Mouse (Mus musculus): ENCODE data around the gene Rnf180.

DNA sequence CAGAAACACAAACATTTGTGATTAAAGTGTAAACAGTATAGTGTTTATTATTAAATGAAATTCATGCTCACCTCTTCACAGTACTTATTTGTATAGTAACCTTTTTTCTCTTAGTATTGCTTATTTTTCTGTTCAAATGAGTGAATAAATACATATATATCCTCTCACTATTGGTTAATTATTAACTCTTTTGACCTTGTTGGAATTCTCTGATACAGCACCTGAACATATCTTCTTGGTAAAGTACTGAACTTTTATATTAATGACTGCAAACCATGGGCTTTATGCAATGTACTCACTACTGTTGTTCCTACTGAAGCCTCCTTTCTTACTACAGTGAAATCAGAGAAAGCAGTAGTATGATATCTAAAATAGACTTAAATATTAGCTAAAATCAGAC lies 173.0 kb downstream of the Rnf180 start:
- TF ChIP-seq CTCF (IDR thresholded peaks at IDR 0.05; ENCODE audit: borderline replicate concordance, extremely low read depth, insufficient read depth, insufficient read length): no peak
- TF ChIP-seq POLR2A (IDR thresholded peaks at IDR 0.05; ENCODE audit: borderline replicate concordance, extremely low read depth, insufficient read depth, insufficient read length, poor library complexity, severe bottlenecking): no peak
